Mouse (Mus musculus) liver, adult 2 months (tissue): ENCODE results near the gene Cmklr1. TPM values are rescaled to one million over a fixed set of nuclear protein-coding genes. Genes with fewer than 3 reads are reported as not detected.

Experiments
- DNase-seq: peaks from one replicate; pipeline ENCODE4 v3.0.0-alpha.2; 2011; ENCODE audit warnings: low read depth, low spot score; ENCODE audit errors: extremely low read depth
- H3K27ac ChIP-seq: fragments of 200-500 bp; replicated peaks from 2 replicates; pipeline ENCODE4 v1.5.1; 2012; ENCODE audit warnings: low read depth, mild to moderate bottlenecking, control low read depth, inconsistent platforms, low read length; ENCODE audit not compliant: insufficient read depth
- H3K27me3 ChIP-seq: fragments of 200-500 bp; 2 replicates; pipeline ENCODE4 v1.6.1; 2012; ENCODE audit warnings: mild to moderate bottlenecking, moderate library complexity, low read length, inconsistent platforms; ENCODE audit not compliant: control insufficient read depth, insufficient read depth
- H3K36me3 ChIP-seq: fragments of 200-500 bp; 2 replicates; pipeline ENCODE4 v1.6.1; 2012; ENCODE audit warnings: low read length, inconsistent platforms; ENCODE audit not compliant: control insufficient read depth, insufficient read depth
- H3K4me1 ChIP-seq: fragments of 200-500 bp; 2 replicates; pipeline ENCODE4 v1.6.1; 2011; ENCODE audit warnings: low read length; ENCODE audit not compliant: control insufficient read depth, insufficient read depth
- H3K4me3 ChIP-seq: fragments of 200-500 bp; 2 replicates; pipeline ENCODE4 v1.5.1; 2011; ENCODE audit warnings: low read depth, mild to moderate bottlenecking, control low read depth, low read length, moderate library complexity; ENCODE audit not compliant: insufficient read depth
- H3K79me2 ChIP-seq: fragments of 200-500 bp; 2 replicates; pipeline ENCODE4 v1.6.1; 2012; ENCODE audit warnings: inconsistent platforms, mild to moderate bottlenecking, low read length, moderate library complexity; ENCODE audit not compliant: control insufficient read depth, insufficient read depth
- H3K9ac ChIP-seq: fragments of 200-500 bp; 2 replicates; pipeline ENCODE4 v1.6.1; 2012; ENCODE audit warnings: low read depth, mild to moderate bottlenecking, control low read depth, inconsistent platforms, low read length
- CTCF ChIP-seq: fragments of 200-500 bp; IDR thresholded peaks from 2 replicates; pipeline ENCODE4 v1.5.1; 2011; ENCODE audit warnings: low read depth, low read length, control low read depth
- POLR2A ChIP-seq: fragments of 200-500 bp; IDR thresholded peaks from 2 replicates; pipeline ENCODE4 v1.6.1; 2011; ENCODE audit warnings: low read length, control low read depth; ENCODE audit not compliant: insufficient read depth; ENCODE audit errors: extremely low read depth
- WGBS: fragments of 180-500 bp; shearing (Covaris S2); methylation state at CpG from one replicate; pipeline ENCODE4 v1.1.7; 2018; 5-methylcytosine and 5-hydroxymethylcytosine counted together
- polyA plus RNA-seq: library from polyadenylated mRNA; depleted of rRNA; stranded (reverse); fragments of >200 nt; gene quantifications from 2 replicates; pipeline ENCODE4 v1.2.3, GENCODE M21; 2012; rRNA removed
- total RNA-seq: library from RNA; depleted of rRNA; stranded (reverse); fragments of >200 nt; gene quantifications from 2 replicates; pipeline ENCODE4 v1.2.3, GENCODE M21; 2014; rRNA removed

Gene Cmklr1
- 1.8 and 2.1 TPM in 2 replicates for total RNA-seq
- 4.6 and 5.6 TPM in 2 replicates for polyA plus RNA-seq

DNA sequence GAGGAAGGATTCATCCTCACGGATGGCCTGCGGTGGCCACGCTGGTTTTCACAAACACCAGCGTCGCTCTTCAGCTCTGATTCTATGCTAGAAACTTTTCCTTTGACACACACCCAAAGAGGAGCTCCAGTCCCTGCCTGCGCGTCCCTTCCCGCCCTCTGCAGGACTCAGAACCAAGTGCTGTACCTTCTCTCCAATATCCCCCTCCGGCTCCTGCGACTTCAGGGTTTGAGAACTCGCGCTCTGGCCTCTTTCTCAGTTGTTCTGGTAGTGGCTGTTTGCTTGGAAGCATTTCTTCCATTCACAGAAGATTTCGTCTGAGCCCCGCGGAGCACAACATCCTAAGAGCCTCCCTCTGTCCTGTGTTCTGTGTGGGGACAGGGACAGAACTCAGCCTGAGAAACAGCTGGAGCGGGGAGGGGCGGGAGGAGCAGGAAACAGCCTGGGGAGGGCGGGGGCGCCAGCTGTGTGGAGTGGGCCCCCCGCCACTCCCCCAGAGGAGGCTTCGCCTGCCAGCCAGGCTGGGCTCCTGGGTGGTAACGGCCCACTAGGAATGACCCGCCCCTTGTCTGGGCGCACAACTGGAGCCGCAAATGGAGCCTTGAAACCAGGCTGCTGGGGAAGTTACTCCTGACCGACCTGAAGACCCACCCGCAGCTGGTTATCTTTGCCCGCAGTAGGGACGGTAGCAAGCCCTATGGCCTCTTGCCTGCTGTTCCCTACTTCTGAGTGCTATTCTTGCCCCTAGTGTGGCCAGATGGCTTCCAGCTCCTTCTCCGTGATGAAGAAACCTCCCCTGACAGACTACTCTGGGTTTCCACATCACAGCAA lies at the start of gene Cmklr1:
TSS of gene Cmklr1 (minus strand) at position 392 of the 831 bp plus-strand sequence.
- no peak for DNase-seq
- Histone ChIP-seq H3K36me3 (no peaks in the 10 kb centered on the region), H3K27me3 (no peaks in the 10 kb centered on the region), H3K4me1 (no peaks in the 10 kb centered on the region), H3K79me2 (no peaks in the 10 kb centered on the region), H3K27ac (peak within 1 kb of the TSS; percentile 60), H3K4me3 (peak within 1 kb of the TSS; percentile 66), H3K9ac (peak within 1 kb of the TSS; percentile 39)
- no peak for TF ChIP-seq POLR2A
- TF ChIP-seq CTCF: no peak
- 12% methylated on average over 30 of the region's 30 CpGs for WGBS

DNA sequence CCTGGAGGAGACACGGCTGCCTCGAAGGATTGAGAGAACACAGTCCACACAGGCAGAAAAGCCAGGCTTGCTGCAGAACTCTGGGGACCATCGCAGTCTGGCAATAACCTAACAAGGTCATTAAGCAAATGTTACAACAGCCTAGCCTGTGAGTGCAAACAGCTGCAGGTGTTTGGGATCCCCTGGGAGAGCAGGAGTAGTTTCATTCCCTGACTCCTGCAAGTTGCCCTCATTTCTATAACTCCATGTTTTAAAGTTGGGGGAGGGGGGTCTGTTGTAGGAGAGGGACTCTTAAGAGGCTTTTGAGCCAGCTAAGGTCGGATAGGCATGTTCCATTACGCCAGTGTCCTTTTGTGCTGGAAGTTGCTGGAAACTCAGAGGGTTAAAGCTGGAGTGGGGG lies 44.2 kb upstream of the Cmklr1 start:
- Histone ChIP-seq H3K4me1 (no peaks in the 10 kb centered on the region), H3K79me2 (no peaks in the 10 kb centered on the region), H3K36me3 (no peaks in the 10 kb centered on the region), H3K27me3 (no peaks in the 10 kb centered on the region), H3K4me3 (no peak overlapping the region), H3K9ac (no peak overlapping the region), H3K27ac (no peak overlapping the region)
- DNase-seq: no peak
- no peak for TF ChIP-seq POLR2A
- no peak for TF ChIP-seq CTCF
- WGBS: 57% methylated on average over 5 of the region's 5 CpGs

DNA sequence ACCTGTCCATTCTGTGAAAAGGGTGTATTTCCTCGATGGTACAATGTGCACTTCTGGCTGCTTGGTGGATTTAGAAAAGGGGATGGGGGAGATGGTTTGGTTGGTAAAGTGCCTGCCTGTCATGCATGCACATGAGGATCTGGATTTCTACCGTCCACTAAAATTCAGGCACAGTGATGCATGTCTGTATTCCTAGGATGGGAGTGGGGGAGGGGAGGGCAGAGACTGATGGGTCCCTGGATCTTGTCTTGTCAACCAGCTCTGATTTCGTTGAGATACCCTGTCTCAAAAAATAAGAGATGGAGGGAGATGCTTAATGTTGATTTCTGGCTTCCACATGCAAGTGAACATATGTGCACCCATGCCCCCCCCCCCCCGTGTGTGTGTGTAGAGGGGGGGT lies 43.8 kb upstream of the Cmklr1 start:
- Histone ChIP-seq H3K27me3 (no peaks in the 10 kb centered on the region), H3K9ac (no peak overlapping the region), H3K4me1 (no peaks in the 10 kb centered on the region), H3K4me3 (no peak overlapping the region), H3K27ac (no peak overlapping the region), H3K79me2 (no peaks in the 10 kb centered on the region), H3K36me3 (no peaks in the 10 kb centered on the region)
- TF ChIP-seq CTCF (no peak), POLR2A (no peak)
- no peak for DNase-seq
- WGBS: 63% methylated on average over 4 of the region's 4 CpGs

DNA sequence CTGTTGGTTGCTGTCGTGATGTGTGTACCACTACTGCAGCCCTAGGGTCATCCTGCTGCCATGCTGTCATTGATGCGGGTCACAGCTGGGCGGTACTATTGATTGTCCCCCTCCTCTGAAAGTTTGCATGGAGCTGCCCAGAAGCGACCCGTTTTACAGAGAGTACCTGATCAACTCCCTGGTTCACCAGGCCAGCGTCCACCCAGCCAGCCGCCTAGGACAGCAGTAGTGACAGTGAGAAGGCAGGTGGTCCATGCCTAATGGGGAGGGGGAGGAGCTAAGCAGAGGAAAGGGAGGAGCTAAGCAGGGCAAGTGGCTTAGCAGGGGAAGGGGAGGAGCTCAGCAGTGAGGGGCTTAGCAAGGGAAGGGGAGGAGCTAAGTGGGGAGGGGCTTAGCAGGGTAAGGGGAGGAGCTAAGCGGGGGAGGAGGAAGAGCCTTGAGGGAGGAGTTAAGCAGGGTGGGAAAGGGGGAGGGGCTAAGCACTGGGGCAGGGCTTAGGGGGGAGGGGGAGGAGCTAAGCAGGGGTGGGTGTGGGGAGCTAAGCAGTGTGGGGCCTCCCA lies 43.0 kb upstream of the Cmklr1 start:
- TF ChIP-seq POLR2A: no peak
- no peak for TF ChIP-seq CTCF
- no peak for DNase-seq
- WGBS: 84% methylated on average over 8 of the region's 8 CpGs
- Histone ChIP-seq H3K27me3 (no peaks in the 10 kb centered on the region), H3K27ac (no peak overlapping the region), H3K36me3 (no peaks in the 10 kb centered on the region), H3K4me3 (no peak overlapping the region), H3K9ac (no peak overlapping the region), H3K79me2 (no peaks in the 10 kb centered on the region), H3K4me1 (no peaks in the 10 kb centered on the region)

DNA sequence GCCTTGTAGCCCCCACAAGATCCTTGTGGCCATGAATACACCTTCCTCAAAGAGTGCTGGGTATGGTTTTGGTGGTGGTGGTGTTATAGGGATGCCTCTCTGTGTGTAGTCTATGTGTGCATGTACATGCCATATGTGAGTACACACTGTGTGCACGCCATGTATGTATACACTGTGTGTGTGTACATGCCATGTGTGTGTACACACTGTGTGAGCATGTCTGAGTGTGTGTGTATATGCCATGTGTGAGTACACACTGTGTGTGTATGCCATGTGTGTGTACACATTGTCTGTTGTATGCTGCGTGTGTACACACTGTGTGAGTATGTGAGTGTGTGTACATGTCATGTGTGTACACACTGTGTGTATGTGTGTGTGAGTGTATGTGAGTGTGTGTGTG lies 40.6 kb upstream of the Cmklr1 start:
- no peak for DNase-seq
- Histone ChIP-seq H3K79me2 (no peaks in the 10 kb centered on the region), H3K27ac (no peak overlapping the region), H3K4me3 (no peak overlapping the region), H3K27me3 (no peaks in the 10 kb centered on the region), H3K9ac (no peak overlapping the region), H3K4me1 (no peaks in the 10 kb centered on the region), H3K36me3 (no peaks in the 10 kb centered on the region)
- 84% methylated on average over 2 of the region's 2 CpGs for WGBS
- TF ChIP-seq POLR2A (no peak), CTCF (no peak)

DNA sequence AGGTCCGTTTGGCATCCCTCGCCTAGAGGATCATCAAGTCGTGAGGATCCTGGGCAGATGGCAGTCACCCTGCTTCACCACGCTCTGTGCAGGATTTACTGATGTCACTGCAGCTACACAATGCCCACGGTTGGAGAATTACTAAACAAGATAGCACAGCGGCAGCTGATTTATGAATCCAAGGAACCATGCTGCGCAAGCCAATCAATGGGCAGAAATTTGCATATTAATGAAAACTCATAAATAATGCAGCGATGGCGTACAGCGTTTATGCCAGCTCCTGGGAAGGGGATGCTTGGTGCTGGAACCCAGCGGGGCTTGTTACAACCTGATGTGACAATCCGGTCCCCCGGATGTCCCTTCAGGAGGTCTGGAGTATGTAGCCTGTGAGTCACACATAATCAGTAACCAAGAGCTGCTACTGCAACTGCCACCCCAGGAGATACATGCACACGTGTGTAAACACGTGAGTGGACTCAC lies 39.9 kb upstream of the Cmklr1 start:
- H3K4me1 ChIP-seq: no peaks in the 10 kb centered on the region
- WGBS: 84% methylated on average over 15 of the region's 15 CpGs
- no peak for TF ChIP-seq POLR2A
- no peaks in the 10 kb centered on the region for H3K79me2 ChIP-seq
- no peaks in the 10 kb centered on the region for H3K36me3 ChIP-seq
- no peak overlapping the region for H3K4me3 ChIP-seq
- no peak overlapping the region for H3K9ac ChIP-seq
- no peak overlapping the region for H3K27ac ChIP-seq
- H3K27me3 ChIP-seq: no peaks in the 10 kb centered on the region
- no peak for DNase-seq
